Mouse (Mus musculus) kidney, postnatal 0 days (tissue): ENCODE measurements around the gene C2cd5. TPM values are rescaled to one million over a fixed set of nuclear protein-coding genes. Genes with fewer than 3 reads are reported as not detected.

Source experiments
- ATAC-seq: fragments of 200-750 bp; cut with Nextera tagmentation; replicated peaks from 2 replicates; pipeline ENCODE4 v1.8.0; 2017; ENCODE audit warnings: low read depth, moderate number of reproducible peaks, moderate TSS enrichment, moderate library complexity; ENCODE audit not compliant: low FRiP score
- DNase-seq: peaks from one replicate; pipeline ENCODE4 v3.0.0-alpha.2; 2016; ENCODE audit warnings: low spot score
- H3K27ac ChIP-seq: fragments of 300-500 bp; sonication (generic); 2 replicates; pipeline ENCODE4 v1.5.1; 2014; ENCODE audit warnings: mild to moderate bottlenecking
- H3K27me3 ChIP-seq: fragments of 300-500 bp; sonication (generic); 2 replicates; pipeline ENCODE4 v1.6.1; 2014; ENCODE audit warnings: low read length, mixed read lengths; ENCODE audit not compliant: insufficient read depth
- H3K36me3 ChIP-seq: fragments of 300-500 bp; sonication (generic); 2 replicates; pipeline ENCODE4 v1.6.1; 2014; ENCODE audit warnings: low read length, mixed read lengths; ENCODE audit not compliant: insufficient read depth
- H3K4me1 ChIP-seq: fragments of 300-500 bp; sonication (generic); replicated peaks from 2 replicates; pipeline ENCODE4 v1.6.1; 2014; ENCODE audit warnings: antibody characterized with exemption, low read length, mixed read lengths; ENCODE audit not compliant: insufficient read depth
- H3K4me2 ChIP-seq: fragments of 300-500 bp; sonication (generic); 2 replicates; pipeline ENCODE4 v1.6.1; 2014; ENCODE audit warnings: mild to moderate bottlenecking, low read length, moderate library complexity, mixed read lengths
- H3K4me3 ChIP-seq: fragments of 300-500 bp; sonication (generic); replicated peaks from 2 replicates; pipeline ENCODE4 v1.5.1; 2014; ENCODE audit warnings: low read depth, low read length
- H3K9ac ChIP-seq: fragments of 300-500 bp; sonication (generic); 2 replicates; pipeline ENCODE4 v1.6.1; 2014; ENCODE audit warnings: low read depth, low read length
- H3K9me3 ChIP-seq: fragments of 300-500 bp; sonication (generic); replicated peaks from 2 replicates; pipeline ENCODE4 v1.6.1; 2016; ENCODE audit warnings: low read length, inconsistent platforms, mixed read lengths
- CTCF ChIP-seq: IDR thresholded peaks from 2 replicates; pipeline ENCODE4 v1.5.1; 2016; ENCODE audit warnings: antibody characterized with exemption, low read depth, mild to moderate bottlenecking, moderate library complexity
- WGBS: fragments of 180-500 bp; shearing (Covaris S2); extraction: QIAGEN DNeasy Blood & Tissue Kit; methylation state at CpG from one replicate; pipeline ENCODE4 v1.1.7; 2014; 5-methylcytosine and 5-hydroxymethylcytosine counted together
- polyA plus RNA-seq: library from polyadenylated mRNA; unstranded; fragments of >200 nt; fragmentation: Nextera tagmentation; extraction: Ambion mirVana; gene quantifications from 2 replicates; pipeline ENCODE4 v1.2.1, GENCODE M21; 2015

Gene C2cd5
- polyA plus RNA-seq, 1 experiment from 2014 or later, result 19.1 TPM

- no peaks in the 10 kb centered on the region for H3K9me3 ChIP-seq
- 73% methylated on average over 5 of the region's 5 CpGs for WGBS
- ATAC-seq, result no peak
- H3K9ac ChIP-seq, result no peak overlapping the region
- DNase-seq, result no peak
- H3K27ac ChIP-seq, result no peak overlapping the region
- no peak for TF ChIP-seq CTCF
- no peaks in the 10 kb centered on the region for H3K36me3 ChIP-seq
- H3K4me3 ChIP-seq, result no peak overlapping the region
- no peak overlapping the region for H3K4me2 ChIP-seq
- no peaks in the 10 kb centered on the region for H3K27me3 ChIP-seq
- H3K4me1 ChIP-seq, result no peaks in the 10 kb centered on the region
Measured at GRCm38 (mm10) chr6:142995567-142995966, 104.4 kb downstream of the C2cd5 start.

- Histone ChIP-seq H3K27ac (no peak overlapping the region), H3K27me3 (no peaks in the 10 kb centered on the region), H3K4me3 (no peak overlapping the region), H3K4me2 (no peak overlapping the region), H3K9ac (no peak overlapping the region), H3K36me3 (no peaks in the 10 kb centered on the region), H3K9me3 (no peaks in the 10 kb centered on the region), H3K4me1 (no peaks in the 10 kb centered on the region)
- 51% methylated on average over 7 of the region's 7 CpGs for WGBS
- no peak for TF ChIP-seq CTCF
- ATAC-seq, result no peak
- DNase-seq, result no peak
Measured at GRCm38 (mm10) chr6:142994821-142995220, 105.1 kb downstream of the C2cd5 start.

GRCm38 (mm10) chr6:142993705-142994698 lies 105.9 kb downstream of the C2cd5 start:
- Histone ChIP-seq H3K4me1 (no peaks in the 10 kb centered on the region), H3K4me3 (no peak overlapping the region), H3K36me3 (no peaks in the 10 kb centered on the region), H3K27me3 (no peaks in the 10 kb centered on the region), H3K9me3 (no peaks in the 10 kb centered on the region), H3K9ac (no peak overlapping the region), H3K27ac (no peak overlapping the region), H3K4me2 (peak overlapping the region; percentile 12; the same call in 1 of the 2 replicates)
- DNase-seq, result peak; percentile 49
- 25% methylated on average over 14 of the region's 14 CpGs for WGBS
- TF ChIP-seq CTCF, result peak; percentile 41; the same call in 1 of the 2 replicates
- ATAC-seq, result no peak

GRCm38 (mm10) chr6:142992971-142993370 lies 107.0 kb downstream of the C2cd5 start:
- Histone ChIP-seq H3K9me3 (no peaks in the 10 kb centered on the region), H3K9ac (no peak overlapping the region), H3K4me2 (no peak overlapping the region), H3K4me1 (no peaks in the 10 kb centered on the region), H3K27me3 (no peaks in the 10 kb centered on the region), H3K4me3 (no peak overlapping the region), H3K36me3 (no peaks in the 10 kb centered on the region), H3K27ac (no peak overlapping the region)
- no peak for TF ChIP-seq CTCF
- DNase-seq, result no peak
- WGBS, result 63% methylated on average over 2 of the region's 2 CpGs
- ATAC-seq, result no peak

GRCm38 (mm10) chr6:142992099-142992498 lies 107.8 kb downstream of the C2cd5 start:
- Histone ChIP-seq H3K9ac (no peak overlapping the region), H3K27ac (no peak overlapping the region), H3K4me3 (no peak overlapping the region), H3K4me1 (no peaks in the 10 kb centered on the region), H3K36me3 (no peaks in the 10 kb centered on the region), H3K27me3 (no peaks in the 10 kb centered on the region), H3K9me3 (no peaks in the 10 kb centered on the region), H3K4me2 (no peak overlapping the region)
- ATAC-seq, result no peak
- no peak for TF ChIP-seq CTCF
- no peak for DNase-seq
- 65% methylated on average over 7 of the region's 7 CpGs for WGBS

GRCm38 (mm10) chr6:142991391-142992059 lies 108.4 kb downstream of the C2cd5 start:
- Histone ChIP-seq H3K4me3 (no peak overlapping the region), H3K9ac (no peak overlapping the region), H3K9me3 (no peaks in the 10 kb centered on the region), H3K4me1 (no peaks in the 10 kb centered on the region), H3K36me3 (no peaks in the 10 kb centered on the region), H3K27ac (no peak overlapping the region), H3K27me3 (no peaks in the 10 kb centered on the region), H3K4me2 (no peak overlapping the region)
- ATAC-seq (no peak), DNase-seq (no peak)
- no peak for TF ChIP-seq CTCF
- WGBS, result 59% methylated on average over 7 of the region's 7 CpGs
